Mouse (Mus musculus): ENCODE measurements around the gene Paox. TPM values are rescaled to one million over a fixed set of nuclear protein-coding genes. Genes with fewer than 3 reads are reported as not detected.
A peak's percentile ranks its signal among the peaks of the same experiment; 100 is the strongest.

Paox gene
- polyA plus RNA-seq, 1 experiment from 2014 or later: 29.8 TPM

DNA sequence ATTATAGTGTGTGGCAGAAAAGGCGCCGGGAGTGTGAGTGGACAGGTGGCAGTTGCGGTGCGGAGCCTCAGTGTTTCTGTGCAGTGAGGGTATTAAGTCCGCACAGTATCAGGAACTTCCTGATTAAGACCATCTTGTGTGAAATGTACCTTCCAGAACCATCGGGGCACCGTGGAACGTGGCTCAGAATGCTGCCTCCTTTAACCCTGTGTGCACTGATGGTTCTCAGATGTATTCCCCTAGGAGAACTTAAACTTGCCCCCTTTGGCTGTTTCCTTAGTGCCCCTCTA lies 22.4 kb downstream of the Paox start:
- 2% methylated on average over 8 of the region's 8 CpGs for WGBS
- H3K4me1 ChIP-seq (ENCODE audit: control insufficient read depth, insufficient read depth, low read length): peaks cover 4% of the 10 kb centered on the region
- H3K4me2 ChIP-seq (replicated peaks; ENCODE audit: low read depth, low read length): peak overlapping the region; percentile 95
- peak overlapping the region; percentile 44; the same call in 1 of the 2 replicates for H3K27ac ChIP-seq (ENCODE audit: low read length)
- no peak for ATAC-seq (ENCODE audit: insufficient number of reproducible peaks, insufficient read depth, low FRiP score, low read depth)
- no peaks in the 10 kb centered on the region for H3K36me3 ChIP-seq (ENCODE audit: control insufficient read depth, insufficient read depth, low read length)
- peak overlapping the region; percentile 81 for H3K9ac ChIP-seq (replicated peaks; ENCODE audit: low read depth, low read length)
- H3K4me3 ChIP-seq (ENCODE audit: low read depth, low read length): peak overlapping the region; percentile 66
- H3K27me3 ChIP-seq (ENCODE audit: control insufficient read depth, insufficient read depth, low read length): no peaks in the 10 kb centered on the region
- H3K9me3 ChIP-seq (ENCODE audit: control insufficient read depth, low read depth, low read length): no peaks in the 10 kb centered on the region

DNA sequence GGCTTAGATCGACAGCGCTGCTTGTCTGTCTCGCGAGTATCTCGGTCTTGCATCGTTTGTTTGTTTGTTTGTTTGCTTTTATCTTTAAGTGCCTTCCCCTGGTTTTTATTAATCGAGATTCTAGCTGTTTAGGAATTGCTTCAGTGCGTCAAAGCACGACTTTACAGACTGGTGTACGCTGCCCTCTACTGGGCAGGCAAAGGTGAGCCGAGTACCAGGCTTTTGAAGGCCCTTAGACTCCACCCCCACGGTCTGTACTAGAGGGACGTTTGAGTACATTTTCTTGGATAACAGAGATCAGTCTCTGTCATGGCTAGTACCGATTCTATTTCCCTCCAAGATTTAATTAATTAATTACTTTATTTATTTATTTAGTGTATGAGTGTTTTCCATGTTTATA lies 25.8 kb downstream of the Paox start:
- Histone ChIP-seq H3K27me3 (ENCODE audit: control insufficient read depth, insufficient read depth, low read length) (no peaks in the 10 kb centered on the region), H3K4me1 (ENCODE audit: control insufficient read depth, insufficient read depth, low read length) (peaks cover 4% of the 10 kb centered on the region), H3K4me2 (replicated peaks; ENCODE audit: low read depth, low read length) (no peak overlapping the region), H3K27ac (ENCODE audit: low read length) (no peak overlapping the region), H3K9ac (replicated peaks; ENCODE audit: low read depth, low read length) (no peak overlapping the region), H3K4me3 (ENCODE audit: low read depth, low read length) (no peak overlapping the region), H3K9me3 (ENCODE audit: control insufficient read depth, low read depth, low read length) (no peaks in the 10 kb centered on the region), H3K36me3 (ENCODE audit: control insufficient read depth, insufficient read depth, low read length) (no peaks in the 10 kb centered on the region; the same call in 1 of the 2 replicates)
- WGBS: 6% methylated on average over 14 of the region's 14 CpGs
- no peak for ATAC-seq (ENCODE audit: insufficient number of reproducible peaks, insufficient read depth, low FRiP score, low read depth)

DNA sequence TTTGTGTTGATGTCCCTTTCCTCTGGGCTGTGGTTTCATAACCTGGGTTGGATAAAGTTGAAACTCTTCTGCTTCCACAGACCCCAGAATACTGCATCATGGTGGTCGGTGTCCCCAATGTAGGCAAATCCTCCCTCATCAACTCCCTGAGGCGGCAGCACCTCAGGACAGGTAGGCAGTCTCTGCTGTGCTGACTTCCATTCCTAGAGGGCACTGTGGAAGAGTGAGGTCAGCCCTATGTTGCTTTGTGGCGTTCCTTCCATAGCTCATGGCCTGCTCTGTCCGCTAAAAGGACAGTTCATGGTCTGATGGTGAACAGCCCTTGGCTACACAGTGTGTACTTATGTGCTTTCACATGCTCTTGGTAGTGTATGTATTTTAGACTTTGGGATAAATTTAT lies 29.0 kb downstream of the Paox start:
- H3K9me3 ChIP-seq (ENCODE audit: control insufficient read depth, low read depth, low read length): no peaks in the 10 kb centered on the region
- no peaks in the 10 kb centered on the region for H3K27me3 ChIP-seq (ENCODE audit: control insufficient read depth, insufficient read depth, low read length)
- no peak overlapping the region for H3K4me2 ChIP-seq (replicated peaks; ENCODE audit: low read depth, low read length)
- no peak overlapping the region for H3K9ac ChIP-seq (replicated peaks; ENCODE audit: low read depth, low read length)
- no peaks in the 10 kb centered on the region for H3K4me1 ChIP-seq (ENCODE audit: control insufficient read depth, insufficient read depth, low read length)
- WGBS: 88% methylated on average over 4 of the region's 4 CpGs
- no peak overlapping the region for H3K27ac ChIP-seq (ENCODE audit: low read length)
- ATAC-seq (ENCODE audit: insufficient number of reproducible peaks, insufficient read depth, low FRiP score, low read depth): no peak
- H3K4me3 ChIP-seq (ENCODE audit: low read depth, low read length): no peak overlapping the region
- no peaks in the 10 kb centered on the region; the same call in 1 of the 2 replicates for H3K36me3 ChIP-seq (ENCODE audit: control insufficient read depth, insufficient read depth, low read length)

DNA sequence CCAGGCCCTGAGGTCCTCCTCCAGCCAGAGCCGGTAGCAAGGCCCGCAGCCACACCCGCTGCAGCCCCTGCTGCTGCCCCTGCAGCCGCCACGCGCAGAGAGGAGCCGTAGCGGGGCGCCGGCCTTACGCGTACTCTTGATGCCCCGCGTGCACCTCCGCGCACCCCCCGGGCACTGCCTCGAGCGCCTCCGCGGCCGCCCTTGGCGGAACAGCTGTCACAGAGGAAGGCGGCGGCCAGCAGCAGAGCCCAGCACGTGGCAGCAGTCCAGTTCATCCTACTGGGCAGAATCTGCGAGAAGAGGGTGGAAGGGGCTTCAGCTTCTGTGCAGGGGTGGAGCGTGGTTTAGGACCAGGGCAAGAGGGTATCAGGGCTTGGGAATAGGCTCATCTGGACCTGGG lies 37.8 kb downstream of the Paox start:
- no peak for ATAC-seq (ENCODE audit: insufficient number of reproducible peaks, insufficient read depth, low FRiP score, low read depth)
- H3K36me3 ChIP-seq (ENCODE audit: control insufficient read depth, insufficient read depth, low read length): no peaks in the 10 kb centered on the region
- H3K9ac ChIP-seq (replicated peaks; ENCODE audit: low read depth, low read length): peak overlapping the region; percentile 26; the same call in 1 of the 2 replicates
- H3K4me1 ChIP-seq (ENCODE audit: control insufficient read depth, insufficient read depth, low read length): peaks cover 5% of the 10 kb centered on the region
- peaks cover 11% of the 10 kb centered on the region; the same call in 1 of the 2 replicates for H3K27me3 ChIP-seq (ENCODE audit: control insufficient read depth, insufficient read depth, low read length)
- H3K4me3 ChIP-seq (ENCODE audit: low read depth, low read length): 0 out of 2 replicates have a peak overlapping the region, but pooled peaks have one; percentile 20
- H3K4me2 ChIP-seq (replicated peaks; ENCODE audit: low read depth, low read length): peak overlapping the region; percentile 31
- H3K27ac ChIP-seq (ENCODE audit: low read length): no peak overlapping the region
- 4% methylated on average over 28 of the region's 28 CpGs for WGBS
- H3K9me3 ChIP-seq (ENCODE audit: control insufficient read depth, low read depth, low read length): no peaks in the 10 kb centered on the region

DNA sequence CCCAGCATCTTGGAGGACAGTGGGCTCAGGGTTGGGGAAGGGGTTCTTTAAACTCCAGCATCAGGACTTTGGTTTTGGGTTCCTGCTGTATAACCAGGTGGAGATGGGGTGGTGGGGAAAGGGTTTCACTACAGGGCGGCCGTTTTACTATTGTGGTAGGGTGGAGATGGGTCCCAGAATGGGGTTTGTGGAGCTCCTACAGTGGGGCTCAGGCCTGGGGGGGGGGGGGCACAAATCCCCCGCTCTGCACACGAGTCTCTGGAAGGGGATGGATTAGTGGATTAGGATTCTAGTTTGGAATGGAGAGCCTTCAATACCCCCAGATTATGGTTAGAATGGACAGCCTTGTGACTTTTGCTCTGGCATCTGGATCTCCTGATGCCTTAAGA lies 38.2 kb downstream of the Paox start:
- WGBS: 28% methylated on average over 4 of the region's 4 CpGs
- Histone ChIP-seq H3K9ac (replicated peaks; ENCODE audit: low read depth, low read length) (no peak overlapping the region), H3K4me1 (ENCODE audit: control insufficient read depth, insufficient read depth, low read length) (peaks cover 5% of the 10 kb centered on the region), H3K9me3 (ENCODE audit: control insufficient read depth, low read depth, low read length) (no peaks in the 10 kb centered on the region), H3K4me2 (replicated peaks; ENCODE audit: low read depth, low read length) (peak overlapping the region; percentile 34), H3K27me3 (ENCODE audit: control insufficient read depth, insufficient read depth, low read length) (peaks cover 11% of the 10 kb centered on the region; the same call in 1 of the 2 replicates), H3K4me3 (ENCODE audit: low read depth, low read length) (0 out of 2 replicates have a peak overlapping the region, but pooled peaks have one; percentile 20), H3K27ac (ENCODE audit: low read length) (no peak overlapping the region), H3K36me3 (ENCODE audit: control insufficient read depth, insufficient read depth, low read length) (no peaks in the 10 kb centered on the region)
- no peak for ATAC-seq (ENCODE audit: insufficient number of reproducible peaks, insufficient read depth, low FRiP score, low read depth)

DNA sequence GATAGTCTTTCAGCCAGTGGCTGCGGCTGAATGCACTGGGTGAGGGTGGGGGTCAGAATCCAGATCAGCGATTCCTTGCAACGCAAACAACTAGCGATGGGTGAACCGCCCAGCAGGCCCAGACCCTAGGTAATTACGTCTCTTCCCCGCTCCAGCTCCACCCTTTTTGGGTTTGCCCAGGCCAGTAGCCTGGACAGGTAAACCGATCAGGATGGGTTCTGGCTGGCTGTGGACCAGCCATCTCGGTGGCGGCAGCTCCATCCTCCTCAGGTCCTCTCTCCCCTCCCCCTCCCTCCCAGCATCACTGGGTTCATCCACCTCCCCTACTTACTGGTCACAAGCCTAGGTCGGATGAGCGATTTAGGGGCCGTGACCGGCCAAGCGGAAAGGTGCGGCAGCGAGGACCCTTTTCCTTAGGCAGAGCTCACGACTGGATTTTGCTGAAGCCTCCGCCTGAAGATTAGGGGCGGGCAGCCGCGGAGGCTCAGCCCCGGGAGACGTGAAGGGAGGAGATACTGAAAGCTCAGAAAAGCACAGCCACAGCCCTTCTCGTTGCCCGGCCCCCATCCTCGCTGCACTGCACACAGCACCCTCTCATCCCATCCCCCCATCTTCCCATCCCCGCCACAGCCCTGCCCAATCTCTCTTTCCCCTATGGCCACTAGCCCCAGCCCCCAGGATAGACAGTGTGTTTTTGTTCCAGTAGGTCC lies 38.8 kb downstream of the Paox start, which contains the start of gene Sprn:
Gene Sprn, minus strand, starts transcription at position 660 of the 710 bp plus-strand sequence.
- H3K27me3 ChIP-seq (ENCODE audit: control insufficient read depth, insufficient read depth, low read length): peaks cover 11% of the 10 kb centered on the region; the same call in 1 of the 2 replicates
- H3K4me2 ChIP-seq (replicated peaks; ENCODE audit: low read depth, low read length): peak within 1 kb of the TSS; percentile 34
- H3K27ac ChIP-seq (ENCODE audit: low read length): no peak within 1 kb of the TSS
- 3% methylated on average over 28 of the region's 28 CpGs for WGBS
- no peak within 1 kb of the TSS for H3K9ac ChIP-seq (replicated peaks; ENCODE audit: low read depth, low read length)
- H3K9me3 ChIP-seq (ENCODE audit: control insufficient read depth, low read depth, low read length): no peaks in the 10 kb centered on the region
- peaks cover 5% of the 10 kb centered on the region for H3K4me1 ChIP-seq (ENCODE audit: control insufficient read depth, insufficient read depth, low read length)
- ATAC-seq (ENCODE audit: insufficient number of reproducible peaks, insufficient read depth, low FRiP score, low read depth): no peak
- peak within 1 kb of the TSS; percentile 20; the same call in 1 of the 2 replicates for H3K4me3 ChIP-seq (ENCODE audit: low read depth, low read length)
- no peaks in the 10 kb centered on the region for H3K36me3 ChIP-seq (ENCODE audit: control insufficient read depth, insufficient read depth, low read length)

DNA sequence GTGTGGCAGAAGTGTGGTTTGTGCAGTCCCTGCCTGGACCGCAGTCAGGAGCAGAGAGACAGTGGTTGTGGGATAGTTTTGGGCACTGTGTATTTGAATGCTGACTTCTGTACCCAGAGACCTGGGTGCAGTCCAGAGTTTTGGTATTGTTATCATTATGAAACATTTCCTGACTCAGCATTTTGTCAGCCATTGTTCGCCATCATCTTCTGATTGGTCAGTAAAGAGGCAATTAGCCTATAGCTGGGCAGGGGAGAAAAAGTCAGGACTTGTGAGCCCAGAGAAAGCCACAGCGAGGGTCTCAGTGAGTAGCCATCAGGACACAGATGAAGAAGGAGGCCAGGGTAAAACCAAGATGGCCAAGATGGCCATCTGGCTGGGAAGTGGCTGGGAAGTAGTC lies 44.8 kb downstream of the Paox start:
- Histone ChIP-seq H3K9me3 (ENCODE audit: control insufficient read depth, low read depth, low read length) (no peaks in the 10 kb centered on the region), H3K36me3 (ENCODE audit: control insufficient read depth, insufficient read depth, low read length) (no peaks in the 10 kb centered on the region), H3K27ac (ENCODE audit: low read length) (no peak overlapping the region), H3K4me1 (ENCODE audit: control insufficient read depth, insufficient read depth, low read length) (no peaks in the 10 kb centered on the region), H3K27me3 (ENCODE audit: control insufficient read depth, insufficient read depth, low read length) (no peaks in the 10 kb centered on the region), H3K9ac (replicated peaks; ENCODE audit: low read depth, low read length) (no peak overlapping the region), H3K4me3 (ENCODE audit: low read depth, low read length) (no peak overlapping the region), H3K4me2 (replicated peaks; ENCODE audit: low read depth, low read length) (no peak overlapping the region)
- WGBS: 85% methylated on average over 3 of the region's 3 CpGs
- ATAC-seq (ENCODE audit: insufficient number of reproducible peaks, insufficient read depth, low FRiP score, low read depth): no peak

DNA sequence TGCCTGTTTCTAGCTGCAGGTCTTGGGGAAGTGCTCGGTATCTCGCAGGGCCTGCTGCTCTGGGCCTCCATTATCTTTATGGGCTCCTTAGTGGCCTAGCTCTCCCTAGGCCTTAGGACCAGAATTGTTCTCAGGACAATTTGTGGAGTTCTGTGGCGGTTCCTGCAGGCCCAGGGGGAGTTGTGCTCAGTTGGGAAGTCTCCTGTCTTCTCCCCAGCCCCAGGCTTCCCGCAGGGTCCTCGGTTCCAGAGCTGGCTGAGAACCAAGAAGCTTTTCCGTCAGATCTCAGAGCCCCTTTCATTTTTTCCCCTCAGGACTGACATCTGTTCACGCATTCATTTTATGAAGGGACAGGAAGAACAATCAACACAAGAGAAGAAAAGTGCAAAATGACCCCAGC lies 49.1 kb downstream of the Paox start, which contains the start of gene Olfr522:
Gene Olfr522, minus strand, starts transcription at position 101 of the 400 bp plus-strand sequence.
- ATAC-seq (ENCODE audit: insufficient number of reproducible peaks, insufficient read depth, low FRiP score, low read depth): no peak
- WGBS: 76% methylated on average over 7 of the region's 7 CpGs
- H3K36me3 ChIP-seq (ENCODE audit: control insufficient read depth, insufficient read depth, low read length): no peaks in the 10 kb centered on the region

More for the DNA sequence above, 49.1 kb downstream of the Paox start, which contains the start of gene Olfr522:
- Histone ChIP-seq H3K27me3 (ENCODE audit: control insufficient read depth, insufficient read depth, low read length) (no peaks in the 10 kb centered on the region), H3K4me2 (replicated peaks; ENCODE audit: low read depth, low read length) (no peak within 1 kb of the TSS), H3K9me3 (ENCODE audit: control insufficient read depth, low read depth, low read length) (no peaks in the 10 kb centered on the region), H3K4me1 (ENCODE audit: control insufficient read depth, insufficient read depth, low read length) (no peaks in the 10 kb centered on the region), H3K9ac (replicated peaks; ENCODE audit: low read depth, low read length) (no peak within 1 kb of the TSS), H3K27ac (ENCODE audit: low read length) (no peak within 1 kb of the TSS), H3K4me3 (ENCODE audit: low read depth, low read length) (no peak within 1 kb of the TSS)
